Comparison of ENCODE assay signal across 8 mouse cellular contexts in the genomic region with DNA sequence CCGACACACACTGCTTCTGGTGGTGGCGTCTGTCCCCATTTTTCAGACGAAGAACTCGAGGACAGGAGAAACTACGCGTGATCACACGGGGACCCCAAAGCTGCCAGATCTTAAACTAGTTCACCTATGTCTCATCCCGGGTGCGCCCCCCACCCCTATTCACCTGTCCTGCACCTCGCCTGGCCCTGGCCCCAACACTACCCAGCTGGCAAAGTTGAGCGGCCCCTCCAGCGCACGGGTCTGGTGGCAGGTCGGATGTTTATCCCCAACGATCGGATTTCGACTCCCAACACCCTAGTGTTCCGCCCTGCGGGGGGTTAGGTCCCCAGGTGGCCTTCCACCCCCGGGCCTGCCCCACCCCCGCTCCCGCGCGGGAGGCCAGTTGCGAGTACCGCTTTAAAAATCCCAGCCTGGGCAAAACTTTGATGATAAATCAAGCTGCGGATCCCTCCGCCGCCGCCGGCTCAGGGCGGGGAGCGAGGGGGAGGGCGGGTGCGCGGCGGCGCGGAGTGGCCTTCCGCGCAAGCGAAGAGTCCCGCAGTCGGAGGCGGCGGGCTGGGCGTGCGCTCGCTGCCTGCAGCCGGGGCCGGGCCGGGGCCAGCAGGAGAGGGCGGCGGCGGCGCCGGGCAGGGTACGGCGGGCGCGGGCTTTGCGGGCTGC. TPM values are rescaled to one million over a fixed set of nuclear protein-coding genes. Genes with fewer than 3 reads are reported as not detected.
A peak's percentile ranks its signal among the peaks of the same experiment; 100 is the strongest.
DNase-seq lines count a peak whose midpoint lies in the region; ATAC-seq lines count a peak whose summit lies in the region.

A gene (plus strand): TSS at position 549 of the 660 bp plus-strand sequence.

- 0 out of 2 replicates have a peak, but pooled peaks have one; percentile 9 for ATAC-seq in hindbrain, embryonic 13.5 days (ENCODE audit: low FRiP score)
- ATAC-seq in limb, embryonic 12.5 days (ENCODE audit: insufficient number of reproducible peaks, insufficient read depth, low FRiP score, low TSS enrichment, low read depth), result no peak
- no peak for ATAC-seq in erythroid progenitor cell, adult 5-6 weeks (replicated peaks; ENCODE audit: low FRiP score, poor library complexity, severe bottlenecking)

- peak within 1 kb of the TSS; percentile 69 for H3K4me3 ChIP-seq in hindbrain, embryonic 13.5 days
- H3K4me3 ChIP-seq in limb, embryonic 12.5 days (replicated peaks), result peak within 1 kb of the TSS; percentile 40

- H3K36me3 ChIP-seq in hindbrain, embryonic 13.5 days, result no peaks in the 10 kb centered on the region
- no peaks in the 10 kb centered on the region for H3K36me3 ChIP-seq in limb, embryonic 12.5 days

- peaks cover 86% of the 10 kb centered on the region for H3K4me1 ChIP-seq in hindbrain, embryonic 13.5 days (replicated peaks)
- H3K4me1 ChIP-seq in limb, embryonic 12.5 days (replicated peaks), result peaks cover 8% of the 10 kb centered on the region

- peak within 1 kb of the TSS; percentile 70 for H3K4me2 ChIP-seq in hindbrain, embryonic 13.5 days
- peak within 1 kb of the TSS; percentile 57 for H3K4me2 ChIP-seq in limb, embryonic 12.5 days

- H3K9me3 ChIP-seq in hindbrain, embryonic 13.5 days, result no peaks in the 10 kb centered on the region
- H3K9me3 ChIP-seq in limb, embryonic 12.5 days, result no peaks in the 10 kb centered on the region

- DNase-seq in testis, postnatal 10 days (ENCODE audit: low spot score), result peak; percentile 48
- no peak for DNase-seq in testis, postnatal 14 days (ENCODE audit: low spot score)
- peak; percentile 58 for DNase-seq in embryo, embryonic 10 days (ENCODE audit: low spot score)
- peak; percentile 81 for DNase-seq in right cerebral cortex, postnatal 14 days
- no peak for DNase-seq in ovary, postnatal 10 days (ENCODE audit: low spot score)

- H3K9ac ChIP-seq in hindbrain, embryonic 13.5 days, result peak within 1 kb of the TSS; percentile 89
- no peak within 1 kb of the TSS for H3K9ac ChIP-seq in limb, embryonic 12.5 days (replicated peaks)

- WGBS in hindbrain, embryonic 13.5 days, result 2% methylated on average over 55 of the region's 62 CpGs
- WGBS in limb, embryonic 12.5 days, result 3% methylated on average over 62 of the region's 62 CpGs

- H3K27ac ChIP-seq in hindbrain, embryonic 13.5 days, result peak within 1 kb of the TSS; percentile 90
- no peak within 1 kb of the TSS for H3K27ac ChIP-seq in limb, embryonic 12.5 days

- H3K27me3 ChIP-seq in hindbrain, embryonic 13.5 days, result peaks cover 53% of the 10 kb centered on the region
- H3K27me3 ChIP-seq in limb, embryonic 12.5 days, result peaks cover 67% of the 10 kb centered on the region

RNA-seq across cellular contexts. Expression of the gene that starts here (rescaled TPM):
- polyA plus RNA-seq in hindbrain, embryonic 13.5 days (2015; fragmentation: Nextera tagmentation; extraction: Ambion mirVana), result 16.9 and 21.6 TPM in 2 replicates
- 0.20 and 0.30 TPM in 2 replicates for polyA plus RNA-seq in limb, embryonic 12.5 days (2016; fragmentation: Nextera tagmentation; extraction: Ambion mirVana)
- total RNA-seq in erythroid progenitor cell, adult 5-6 weeks (2015; ENCODE audit: low replicate concordance), result not detected in 2 replicates
- total RNA-seq in erythroid progenitor cell, adult 5-6 weeks (2017; ENCODE audit: low replicate concordance), result not detected in 2 replicates

Comparison
In these comparisons a context has a peak if more than half of its experiments do, and no peak if none do; other contexts are left out.
1. RNA of the gene that starts here (polyA plus RNA-seq): 16.9 to 21.6 TPM in hindbrain, embryonic 13.5 days; 0.20 to 0.30 TPM in limb, embryonic 12.5 days; every median in the first group is over 10 times any median in the second.
2. DNase-seq: peak in testis, postnatal 10 days (single experiment), embryo, embryonic 10 days (single experiment) and right cerebral cortex, postnatal 14 days (single experiment); none in testis, postnatal 14 days (single experiment) and ovary, postnatal 10 days (single experiment).